Mouse (Mus musculus) spleen, postnatal 4 days (tissue): ENCODE measurements around the gene Acot1.
"Not testable (repeated sequence)": the region's sequence is repeated elsewhere in the genome, so short reads cannot be mapped to it uniquely, and the experiment has no call there.

Source experiments
- DNase-seq, 2 experiments: peaks; one replicate each; pipeline ENCODE4 v3.0.0; 2022; ENCODE audit warnings: low spot score in 2 of 2

Gene Acot1

GRCm38 (mm10) chr12:84009171-84009965 is at the start of gene Acot1:
Gene Acot1 (plus strand): TSS chr12:84009490.
- DNase-seq, result peak; percentile 32 to 70

GRCm38 (mm10) chr12:83965235-83965634 is 44.1 kb upstream of the Acot1 start:
- DNase-seq, result no peak

GRCm38 (mm10) chr12:83972117-83972516 is 37.2 kb upstream of the Acot1 start:
- no peak for DNase-seq

- no peak for DNase-seq
Measured at GRCm38 (mm10) chr12:83978862-83979261, 30.4 kb upstream of the Acot1 start.

- no peak for DNase-seq
Measured at GRCm38 (mm10) chr12:83981615-83982014, 27.7 kb upstream of the Acot1 start.

GRCm38 (mm10) chr12:83984752-83985151 is 24.5 kb upstream of the Acot1 start, which contains the start of gene Heatr4:
Gene Heatr4 (minus strand): TSS chr12:83984852.
- no peak for DNase-seq

- DNase-seq, result no peak
Measured at GRCm38 (mm10) chr12:83987242-83987582, 22.1 kb upstream of the Acot1 start.

- peak; percentile 73 to 85 for DNase-seq
Measured at GRCm38 (mm10) chr12:83987583-83988441, 21.5 kb upstream of the Acot1 start, which contains the start of gene Acot2. Gene Acot2 (plus strand): TSS chr12:83987861.

GRCm38 (mm10) chr12:83988483-83988882 is 20.8 kb upstream of the Acot1 start:
- DNase-seq, result no peak

GRCm38 (mm10) chr12:83989378-83989777 is 19.9 kb upstream of the Acot1 start:
- DNase-seq, result no peak

- DNase-seq, result no peak
Measured at GRCm38 (mm10) chr12:83997221-83997620, 12.1 kb upstream of the Acot1 start.

GRCm38 (mm10) chr12:83998341-83999107 is 10.8 kb upstream of the Acot1 start:
- no peak for DNase-seq

- DNase-seq, result not testable (repeated sequence)
Measured at GRCm38 (mm10) chr12:83999237-83999636, 10.1 kb upstream of the Acot1 start.

- no peak for DNase-seq
Measured at GRCm38 (mm10) chr12:84000418-84000817, 8.9 kb upstream of the Acot1 start.

GRCm38 (mm10) chr12:84003866-84004265 is 5.4 kb upstream of the Acot1 start:
- DNase-seq, result no peak

GRCm38 (mm10) chr12:84008251-84008650 is 1.0 kb upstream of the Acot1 start:
- no peak for DNase-seq

GRCm38 (mm10) chr12:84008729-84009128 is 561 bp upstream of the Acot1 start:
- DNase-seq, result no peak

- no peak for DNase-seq
Measured at GRCm38 (mm10) chr12:84010201-84010600, 911 bp downstream of the Acot1 start.

GRCm38 (mm10) chr12:84011251-84012040 is 2.2 kb downstream of the Acot1 start:
- peak in 1 of 2 experiments; percentile 52 for DNase-seq

GRCm38 (mm10) chr12:84013130-84013529 is 3.8 kb downstream of the Acot1 start:
- DNase-seq, result no peak

- no peak for DNase-seq
Measured at GRCm38 (mm10) chr12:84013701-84014100, 4.4 kb downstream of the Acot1 start.
